Mouse (Mus musculus) layer of hippocampus, postnatal 14 days (tissue): Measurements from ENCODE around the gene Tsku. TPM values are rescaled to one million over a fixed set of nuclear protein-coding genes. Genes with fewer than 3 reads are reported as not detected.

Experiments used
- DNase-seq, 2 experiments: peaks; one replicate each; pipeline ENCODE4 v3.0.0; 2021 to 2022; ENCODE audit warnings: low spot score in 2 of 2, mixed read lengths in 1 of 2
- total RNA-seq, 2 experiments: library from RNA; stranded (reverse); gene quantifications; 2 replicates each; pipeline ENCODE4 v1.2.3; 2021

Gene Tsku
- total RNA-seq, 2 experiments from 2014 or later: 3.8 to 4.1 TPM

GRCm38 (mm10) chr7:98329651-98330374 is 31.3 kb downstream of the Tsku start:
- no peak for DNase-seq

GRCm38 (mm10) chr7:98328311-98328710 is 32.8 kb downstream of the Tsku start:
- DNase-seq: no peak

GRCm38 (mm10) chr7:98326051-98326450 is 35.1 kb downstream of the Tsku start:
- DNase-seq: no peak

- DNase-seq: no peak
Measured at GRCm38 (mm10) chr7:98324228-98324627, 36.9 kb downstream of the Tsku start.

- peak in 1 of 2 experiments; percentile 25 for DNase-seq
Measured at GRCm38 (mm10) chr7:98323288-98324019, 37.7 kb downstream of the Tsku start.

- DNase-seq: no peak
Measured at GRCm38 (mm10) chr7:98322415-98322814, 38.7 kb downstream of the Tsku start.

GRCm38 (mm10) chr7:98321083-98321482 is 40.0 kb downstream of the Tsku start, which contains the start of gene Acer3:
Acer3 (minus strand) TSS chr7:98321208.
- no peak for DNase-seq

- DNase-seq: no peak
Measured at GRCm38 (mm10) chr7:98320006-98320556, 41.0 kb downstream of the Tsku start.

GRCm38 (mm10) chr7:98316568-98316967 is 44.6 kb downstream of the Tsku start:
- DNase-seq: no peak

- DNase-seq: no peak
Measured at GRCm38 (mm10) chr7:98315087-98315486, 46.0 kb downstream of the Tsku start.

- DNase-seq: no peak
Measured at GRCm38 (mm10) chr7:98312185-98312920, 48.8 kb downstream of the Tsku start.

GRCm38 (mm10) chr7:98310266-98310665 is 50.9 kb downstream of the Tsku start:
- DNase-seq: no peak

- DNase-seq: peak; percentile 85 to 93
Measured at GRCm38 (mm10) chr7:98309219-98310030, 51.7 kb downstream of the Tsku start.

GRCm38 (mm10) chr7:98308607-98309218 is 52.4 kb downstream of the Tsku start:
- DNase-seq: no peak

- peak in 1 of 2 experiments; percentile 22 for DNase-seq
Measured at GRCm38 (mm10) chr7:98307921-98308606, 53.1 kb downstream of the Tsku start.

- DNase-seq: no peak
Measured at GRCm38 (mm10) chr7:98307411-98307810, 53.7 kb downstream of the Tsku start.
